Mouse (Mus musculus): Measurements from ENCODE around the gene Apol11a. TPM values are rescaled to one million over a fixed set of nuclear protein-coding genes. Genes with fewer than 3 reads are reported as not detected.
"Not testable (repeated sequence)": the region's sequence is repeated elsewhere in the genome, so short reads cannot be mapped to it uniquely, and the experiment has no call there.

Apol11a gene
- polyA plus RNA-seq, 1 experiment, result 0.07 TPM

DNA sequence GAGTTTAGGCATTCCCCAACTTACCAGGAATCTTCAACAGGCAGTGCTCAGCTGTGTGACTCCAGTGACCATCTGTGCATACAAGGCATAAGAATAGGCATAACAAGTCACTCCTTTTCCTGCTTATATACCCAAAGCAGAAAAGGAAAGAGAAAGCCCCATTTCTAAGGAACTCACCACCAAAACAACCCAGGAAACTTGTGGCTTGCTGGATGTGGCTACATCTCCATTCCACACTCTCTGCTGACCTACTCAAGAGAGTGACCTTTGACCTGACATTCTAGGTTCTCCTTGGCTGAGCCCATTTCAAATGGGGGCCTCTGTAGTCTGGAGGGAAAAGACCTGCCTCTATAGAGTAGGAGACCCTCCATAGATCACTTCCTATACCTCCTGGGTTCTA lies 25.1 kb downstream of the Apol11a start, which contains the start of gene Apol7c:
Gene Apol7c, minus strand, starts transcription at position 101 of the 400 bp plus-strand sequence.
- peaks cover 13% of the 10 kb centered on the region for H3K27me3 ChIP-seq (ENCODE audit: control insufficient read depth, insufficient read depth, insufficient read length)
- no peaks in the 10 kb centered on the region for H3K79me2 ChIP-seq (ENCODE audit: control insufficient read depth, insufficient read depth)
- no peak within 1 kb of the TSS for H3ac ChIP-seq (ENCODE audit: control insufficient read depth, insufficient read length)
- H3K36me3 ChIP-seq (ENCODE audit: control insufficient read depth, insufficient read depth), result no peaks in the 10 kb centered on the region
- TF ChIP-seq POLR2AphosphoS2 (IDR thresholded peaks at IDR 0.05; ENCODE audit: insufficient read length, low read depth) (no peak), E2F4 (IDR thresholded peaks at IDR 0.05; ENCODE audit: insufficient read depth) (no peak), TCF3 (IDR thresholded peaks at IDR 0.05; ENCODE audit: insufficient read length, low read depth) (no peak), POLR2A (IDR thresholded peaks at IDR 0.05; ENCODE audit: insufficient read length, low read depth) (no peak), USF1 (IDR thresholded peaks at IDR 0.05; ENCODE audit: low read depth) (no peak), SRF (IDR thresholded peaks at IDR 0.05; ENCODE audit: control insufficient read depth, insufficient read length, low read depth) (no peak), MYOD1 (IDR thresholded peaks at IDR 0.05; ENCODE audit: control insufficient read depth in 1 of 3, insufficient read length in 2 of 3, low read depth in 2 of 3) (no peak), MAX (IDR thresholded peaks at IDR 0.05; ENCODE audit: low read depth) (no peak)
- H3K4me2 ChIP-seq (ENCODE audit: low read depth), result no peak within 1 kb of the TSS
- no peak within 1 kb of the TSS for H3K4me3 ChIP-seq

DNA sequence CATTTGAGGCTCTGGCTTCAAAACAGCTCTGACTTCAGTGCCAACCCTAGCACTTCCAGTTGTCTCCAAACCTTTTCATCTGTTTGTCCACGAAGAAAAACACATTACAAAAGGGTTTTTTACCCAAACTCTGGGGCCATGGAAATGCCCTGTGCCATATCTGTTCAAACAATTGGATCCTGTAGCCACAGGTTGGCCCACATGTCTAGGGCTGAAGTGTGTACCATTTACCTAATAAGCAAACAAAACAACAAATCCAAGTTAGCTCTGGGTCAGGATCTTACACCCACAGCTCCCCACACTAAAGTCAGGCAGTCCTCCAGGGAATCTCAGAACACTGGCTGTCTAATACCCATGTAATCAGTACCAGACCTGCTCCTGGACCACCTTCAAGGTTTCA lies 31.1 kb downstream of the Apol11a start:
- H3K36me3 ChIP-seq (ENCODE audit: control insufficient read depth, insufficient read depth); H3K27me3 ChIP-seq (ENCODE audit: control insufficient read depth, insufficient read depth, insufficient read length); H3K4me3 ChIP-seq; H3K4me2 ChIP-seq (ENCODE audit: low read depth); H3ac ChIP-seq (ENCODE audit: control insufficient read depth, insufficient read length); H3K79me2 ChIP-seq (ENCODE audit: control insufficient read depth, insufficient read depth): not testable (repeated sequence)

DNA sequence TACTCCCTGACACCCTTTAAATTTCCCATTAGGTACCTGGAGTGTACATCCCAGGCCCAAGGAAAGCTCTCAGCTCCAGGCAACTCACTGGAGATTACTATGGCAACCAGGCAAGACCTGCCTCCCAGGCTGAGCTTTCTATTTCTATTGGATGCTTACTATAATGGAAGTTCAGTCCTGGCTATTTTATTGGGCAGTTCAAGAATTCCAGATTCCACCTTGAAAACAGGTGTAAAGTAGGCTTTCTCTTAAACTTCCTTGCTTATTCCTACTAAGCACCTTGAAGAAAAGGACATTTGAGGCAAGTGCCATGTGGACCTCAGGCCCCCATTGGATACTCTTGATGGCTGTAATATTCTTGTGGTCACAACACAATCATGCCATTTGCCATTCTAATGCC lies 53.7 kb downstream of the Apol11a start, which contains the start of gene 1700025B11Rik:
Gene 1700025B11Rik, minus strand, starts transcription at position 101 of the 400 bp plus-strand sequence.
- H3K79me2 ChIP-seq (ENCODE audit: control insufficient read depth, insufficient read depth), result no peaks in the 10 kb centered on the region
- H3K4me3 ChIP-seq, result no peak within 1 kb of the TSS
- H3K36me3 ChIP-seq (ENCODE audit: control insufficient read depth, insufficient read depth), result no peaks in the 10 kb centered on the region
- no peak within 1 kb of the TSS for H3ac ChIP-seq (ENCODE audit: control insufficient read depth, insufficient read length)
- peaks cover 13% of the 10 kb centered on the region for H3K27me3 ChIP-seq (ENCODE audit: control insufficient read depth, insufficient read depth, insufficient read length)
- H3K4me2 ChIP-seq (ENCODE audit: low read depth), result no peak within 1 kb of the TSS
- no peak for TF ChIP-seq MAX (IDR thresholded peaks at IDR 0.05; ENCODE audit: low read depth)
- no peak for TF ChIP-seq POLR2A (IDR thresholded peaks at IDR 0.05; ENCODE audit: insufficient read length, low read depth)
- no peak for TF ChIP-seq POLR2AphosphoS2 (IDR thresholded peaks at IDR 0.05; ENCODE audit: insufficient read length, low read depth)
- no peak for TF ChIP-seq MYOG (IDR thresholded peaks at IDR 0.05; ENCODE audit: control insufficient read depth in 1 of 3, insufficient read depth in 1 of 3, insufficient read length in 2 of 3, low read depth in 2 of 3)
- no peak for TF ChIP-seq CEBPB (IDR thresholded peaks at IDR 0.05; ENCODE audit: insufficient read depth, poor library complexity, severe bottlenecking)
- TF ChIP-seq TCF12 (IDR thresholded peaks at IDR 0.05; ENCODE audit: insufficient read depth, poor library complexity, severe bottlenecking), result no peak
- TF ChIP-seq E2F4 (IDR thresholded peaks at IDR 0.05; ENCODE audit: insufficient read depth), result no peak
- TF ChIP-seq SRF (IDR thresholded peaks at IDR 0.05; ENCODE audit: control insufficient read depth, insufficient read length, low read depth), result no peak
- no peak for TF ChIP-seq TCF3 (IDR thresholded peaks at IDR 0.05; ENCODE audit: insufficient read length, low read depth)
- no peak for TF ChIP-seq MYOD1 (IDR thresholded peaks at IDR 0.05; ENCODE audit: control insufficient read depth in 1 of 3, insufficient read length in 2 of 3, low read depth in 2 of 3)
- no peak for TF ChIP-seq REST (IDR thresholded peaks at IDR 0.05; ENCODE audit: insufficient read depth, insufficient read length)
- TF ChIP-seq USF1 (IDR thresholded peaks at IDR 0.05; ENCODE audit: low read depth), result no peak

DNA sequence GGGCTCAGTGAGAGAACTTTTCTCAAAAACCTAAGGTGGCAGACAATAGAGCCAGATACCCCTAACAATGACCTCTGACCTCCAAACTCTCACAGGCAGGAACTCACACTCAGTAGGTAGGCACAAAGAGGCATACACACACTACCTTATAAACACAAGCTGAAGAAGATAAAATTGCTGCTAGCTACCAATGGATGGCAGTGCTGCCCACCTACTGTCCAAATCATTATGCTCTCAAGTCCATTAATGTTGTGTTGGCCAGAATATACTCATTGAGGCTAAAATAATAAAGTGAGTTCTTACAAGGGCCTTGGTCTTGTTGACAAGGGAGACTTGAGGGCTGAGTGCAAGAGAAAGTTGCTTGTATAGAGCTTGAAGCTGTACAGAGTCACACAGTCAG lies 55.1 kb downstream of the Apol11a start:
- Histone ChIP-seq H3K4me2 (ENCODE audit: low read depth) (no peak overlapping the region), H3K36me3 (ENCODE audit: control insufficient read depth, insufficient read depth) (no peaks in the 10 kb centered on the region), H3K79me2 (ENCODE audit: control insufficient read depth, insufficient read depth) (no peaks in the 10 kb centered on the region), H3K27me3 (ENCODE audit: control insufficient read depth, insufficient read depth, insufficient read length) (peaks cover 13% of the 10 kb centered on the region), H3ac (ENCODE audit: control insufficient read depth, insufficient read length) (no peak overlapping the region), H3K4me3 (no peak overlapping the region)
- TF ChIP-seq MYOG (IDR thresholded peaks at IDR 0.05; ENCODE audit: control insufficient read depth in 1 of 3, insufficient read depth in 1 of 3, insufficient read length in 2 of 3, low read depth in 2 of 3), result no peak
- TF ChIP-seq POLR2AphosphoS2 (IDR thresholded peaks at IDR 0.05; ENCODE audit: insufficient read length, low read depth), result no peak
- no peak for TF ChIP-seq USF1 (IDR thresholded peaks at IDR 0.05; ENCODE audit: low read depth)
- no peak for TF ChIP-seq MYOD1 (IDR thresholded peaks at IDR 0.05; ENCODE audit: control insufficient read depth in 1 of 3, insufficient read length in 2 of 3, low read depth in 2 of 3)
- TF ChIP-seq CEBPB (IDR thresholded peaks at IDR 0.05; ENCODE audit: insufficient read depth, poor library complexity, severe bottlenecking), result no peak
- no peak for TF ChIP-seq SRF (IDR thresholded peaks at IDR 0.05; ENCODE audit: control insufficient read depth, insufficient read length, low read depth)
- no peak for TF ChIP-seq TCF3 (IDR thresholded peaks at IDR 0.05; ENCODE audit: insufficient read length, low read depth)
- TF ChIP-seq MAX (IDR thresholded peaks at IDR 0.05; ENCODE audit: low read depth), result no peak
- TF ChIP-seq E2F4 (IDR thresholded peaks at IDR 0.05; ENCODE audit: insufficient read depth), result no peak
- TF ChIP-seq TCF12 (IDR thresholded peaks at IDR 0.05; ENCODE audit: insufficient read depth, poor library complexity, severe bottlenecking), result no peak
- no peak for TF ChIP-seq REST (IDR thresholded peaks at IDR 0.05; ENCODE audit: insufficient read depth, insufficient read length)
- no peak for TF ChIP-seq POLR2A (IDR thresholded peaks at IDR 0.05; ENCODE audit: insufficient read length, low read depth)

Other genes starting within 250 kb of the Apol11a start
- 136 TPM for gene Rbfox2, start 201.3 kb upstream of the Apol11a start, polyA plus RNA-seq (2012; fragmentation: generic; extraction: Trizol)
- gene Apol7a, start 109.2 kb upstream of the Apol11a start, polyA plus RNA-seq (2012; fragmentation: generic; extraction: Trizol), result 0.18 TPM
- 16.3 TPM for gene Apol9a, start 97.1 kb upstream of the Apol11a start, polyA plus RNA-seq (2012; fragmentation: generic; extraction: Trizol)
- not detected for gene Apol7b, start 60.8 kb upstream of the Apol11a start, polyA plus RNA-seq (2012; fragmentation: generic; extraction: Trizol)
- not detected for gene Apol10a, start 31.2 kb upstream of the Apol11a start, polyA plus RNA-seq (2012; fragmentation: generic; extraction: Trizol)
- gene Apol7c, start 25.0 kb downstream of the Apol11a start, polyA plus RNA-seq (2012; fragmentation: generic; extraction: Trizol), result not detected
- not detected for gene 1700025B11Rik, start 53.6 kb downstream of the Apol11a start, polyA plus RNA-seq (2012; fragmentation: generic; extraction: Trizol)
- gene Apol10b, start 87.9 kb downstream of the Apol11a start, polyA plus RNA-seq (2012; fragmentation: generic; extraction: Trizol), result 1.6 TPM
- gene Gm36245, start 91.0 kb downstream of the Apol11a start, polyA plus RNA-seq (2012; fragmentation: generic; extraction: Trizol), result not detected
- 0.02 TPM for gene Apol11b, start 135.0 kb downstream of the Apol11a start, polyA plus RNA-seq (2012; fragmentation: generic; extraction: Trizol)
- gene Apol7e, start 190.6 kb downstream of the Apol11a start, polyA plus RNA-seq (2012; fragmentation: generic; extraction: Trizol), result not detected
- 63.1 TPM for gene Apol9b, start 220.8 kb downstream of the Apol11a start, polyA plus RNA-seq (2012; fragmentation: generic; extraction: Trizol)
- gene Apol8, start 248.7 kb downstream of the Apol11a start, polyA plus RNA-seq (2012; fragmentation: generic; extraction: Trizol), result 0.38 TPM